Mouse (Mus musculus): ENCODE results near the gene Syt15.
"Not testable (repeated sequence)": the region's sequence is repeated elsewhere in the genome, so short reads cannot be mapped to it uniquely, and the experiment has no call there.

Syt15 gene

GRCm38 (mm10) chr14:34228830-34229506, 9.6 kb downstream of the Syt15 start:
- DNase-seq, result no peak

- no peak for DNase-seq
Measured at GRCm38 (mm10) chr14:34232340-34232739, 12.9 kb downstream of the Syt15 start.

- DNase-seq, result no peak
Measured at GRCm38 (mm10) chr14:34232866-34233680, 13.7 kb downstream of the Syt15 start.

DNA sequence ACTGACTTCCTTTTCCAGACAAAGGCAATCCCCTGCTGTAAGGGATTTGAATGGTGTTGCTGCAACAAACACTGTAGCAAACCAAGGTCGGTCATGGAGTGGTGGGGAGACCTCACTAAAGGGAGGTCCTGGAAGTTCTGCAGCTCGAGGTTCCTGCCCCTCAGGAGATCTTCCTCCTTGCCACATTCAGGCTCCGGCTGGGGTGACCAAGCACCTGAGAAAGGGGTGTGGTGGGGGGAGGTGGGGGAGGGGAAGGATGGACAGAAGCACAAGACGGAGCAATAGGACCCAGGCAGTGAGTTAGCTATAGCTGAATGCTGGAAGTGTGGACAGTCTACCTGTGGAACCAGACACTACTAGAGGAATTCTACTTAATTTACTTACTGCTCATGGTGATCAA, 14.5 kb downstream of the Syt15 start:
- DNase-seq, result no peak

GRCm38 (mm10) chr14:34234630-34235380, 15.4 kb downstream of the Syt15 start:
- peak; percentile 82 for DNase-seq

GRCm38 (mm10) chr14:34240263-34240662, 20.9 kb downstream of the Syt15 start:
- no peak for DNase-seq

DNA sequence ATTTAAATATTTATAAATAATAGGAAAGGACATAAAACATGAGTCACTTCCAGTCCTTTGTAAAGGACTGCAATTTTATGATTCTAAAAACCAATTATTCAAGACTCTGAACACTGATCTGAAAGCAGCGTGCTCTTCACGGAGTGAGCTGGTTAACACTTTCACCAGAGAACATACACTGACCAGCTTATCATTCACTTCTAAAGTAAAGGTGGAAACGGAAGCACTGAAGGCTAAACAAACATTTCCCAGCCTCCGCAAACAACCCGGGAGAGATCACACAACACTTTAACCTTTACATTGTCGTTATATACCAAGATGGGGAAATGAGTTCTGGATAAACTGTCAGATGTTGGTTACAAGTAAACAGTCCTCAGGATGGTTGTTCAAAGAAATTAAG, 21.3 kb downstream of the Syt15 start:
- no peak for DNase-seq

DNA sequence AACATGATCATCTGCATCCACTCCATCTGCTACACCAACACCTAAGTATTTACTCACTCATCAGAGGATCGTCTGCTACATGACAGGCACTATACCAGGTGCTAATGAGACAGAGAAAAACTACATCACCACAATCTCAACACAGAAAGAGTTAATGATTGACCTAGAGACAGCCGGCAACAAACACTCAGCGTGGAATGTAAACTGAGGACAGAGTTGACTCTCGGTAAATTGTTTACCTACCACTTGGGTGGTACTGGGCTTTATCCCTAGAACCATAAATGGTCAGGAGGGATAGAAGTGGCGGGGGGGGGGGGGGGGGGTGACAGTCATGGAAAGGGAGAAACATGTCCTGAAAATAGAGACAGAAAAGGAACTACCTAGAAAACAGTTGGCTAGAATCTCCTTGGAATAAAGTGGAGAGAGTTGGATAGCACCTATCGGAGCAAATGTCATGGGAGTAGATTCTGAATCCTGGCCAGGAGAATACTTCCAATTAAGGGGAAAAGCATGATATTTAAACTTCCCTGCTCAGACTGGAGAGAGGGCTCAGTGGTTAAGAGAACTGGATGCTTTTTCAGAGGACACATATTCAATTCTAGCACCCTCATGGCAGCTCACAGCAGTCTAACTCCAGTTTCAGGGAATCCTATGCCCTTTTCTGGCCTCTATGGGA, 33.2 kb downstream of the Syt15 start:
- DNase-seq, result no peak

GRCm38 (mm10) chr14:34253261-34253660, 33.9 kb downstream of the Syt15 start:
- no peak for DNase-seq

DNA sequence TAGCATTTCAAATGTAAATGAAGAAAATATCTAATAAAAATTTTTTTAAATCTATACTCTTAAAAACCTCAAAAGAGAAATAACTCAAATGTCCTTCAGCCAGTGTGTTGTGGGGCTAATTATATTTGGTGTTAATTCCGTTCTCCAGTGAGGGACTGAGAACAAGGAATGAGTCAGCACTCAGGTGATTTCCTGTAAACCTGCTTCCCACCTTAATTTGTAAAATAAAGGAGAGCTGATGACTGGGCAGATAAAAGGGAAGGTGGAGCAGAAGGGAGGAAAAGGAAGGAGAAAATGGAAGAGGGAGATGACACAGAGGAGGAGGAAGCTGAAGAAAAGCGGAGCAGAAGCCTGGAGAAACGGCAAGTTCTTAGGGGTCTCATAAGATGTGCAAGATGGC, 39.1 kb downstream of the Syt15 start:
- DNase-seq, result not testable (repeated sequence)

GRCm38 (mm10) chr14:34268046-34268445, 48.7 kb downstream of the Syt15 start:
- DNase-seq, result peak; percentile 26

- DNase-seq, result no peak
Measured at GRCm38 (mm10) chr14:34273280-34273679, 53.9 kb downstream of the Syt15 start.

DNA sequence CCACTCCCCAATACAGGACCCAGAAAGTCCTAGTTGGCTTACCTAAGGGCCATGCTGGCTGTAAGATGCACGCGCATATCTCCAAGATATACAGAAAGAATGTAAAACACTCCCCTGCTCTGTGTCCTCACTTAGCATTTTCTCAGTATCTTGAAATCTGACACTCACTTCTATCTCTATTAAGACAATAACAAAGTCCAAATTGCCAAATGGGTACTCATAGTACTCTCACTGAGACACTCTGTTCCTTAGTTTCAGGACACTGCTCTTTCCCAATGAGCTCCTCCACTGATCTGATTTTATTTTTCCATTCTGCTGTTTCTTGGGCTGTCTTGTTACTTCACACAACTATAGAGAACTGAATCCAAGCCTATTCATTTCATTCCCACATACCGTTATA, 54.7 kb downstream of the Syt15 start:
- no peak for DNase-seq

GRCm38 (mm10) chr14:34275225-34275624, 55.8 kb downstream of the Syt15 start:
- no peak for DNase-seq

DNA sequence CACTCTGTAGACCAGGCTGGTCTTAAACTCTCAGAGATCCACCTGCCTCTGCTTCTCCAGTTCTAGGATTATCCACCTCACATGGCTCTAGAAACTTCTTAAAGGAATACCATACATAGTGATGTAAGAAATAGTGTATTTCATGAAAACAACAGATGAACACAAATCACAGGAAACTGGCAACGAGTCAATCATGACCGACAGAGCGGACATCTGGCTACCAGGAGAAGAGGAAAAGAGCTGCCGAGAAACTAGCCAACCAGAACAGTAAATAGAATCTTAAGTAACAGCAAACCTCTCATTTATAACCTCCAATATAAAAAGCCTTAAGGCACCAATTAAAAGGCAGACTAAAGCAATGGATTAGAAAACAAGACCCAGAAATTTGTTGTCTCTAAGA, 60.3 kb downstream of the Syt15 start:
- DNase-seq, result no peak

All from kidney, postnatal 10 days (tissue).